Mouse (Mus musculus): ENCODE results near the gene Olfr644. TPM values are rescaled to one million over a fixed set of nuclear protein-coding genes. Genes with fewer than 3 reads are reported as not detected.

Gene Olfr644
- polyA plus RNA-seq, 1 experiment: not detected

GRCm38 (mm10) chr7:104025473-104025872, 46.2 kb downstream of the Olfr644 start, which contains the start of gene Olfr640:
TSS of gene Olfr640 (minus strand) at chr7:104025573.
- Histone ChIP-seq H3K4me1 (ENCODE audit: control insufficient read depth, insufficient read depth, low read length) (no peaks in the 10 kb centered on the region), H3K4me3 (replicated peaks; ENCODE audit: extremely low read depth, low read depth, low read length) (no peak within 1 kb of the TSS)
- TF ChIP-seq POLR2A (IDR thresholded peaks at IDR 0.05; ENCODE audit: borderline replicate concordance, extremely low read depth, low read depth, low read length): no peak
- TF ChIP-seq CTCF (IDR thresholded peaks at IDR 0.05; ENCODE audit: insufficient read depth, low read length): no peak
- DNase-seq: no peak
- WGBS: 74% methylated on average over 6 of the region's 6 CpGs

- WGBS: 79% methylated on average over 6 of the region's 6 CpGs
- Histone ChIP-seq H3K4me3 (replicated peaks; ENCODE audit: extremely low read depth, low read depth, low read length) (no peak overlapping the region), H3K4me1 (ENCODE audit: control insufficient read depth, insufficient read depth, low read length) (no peaks in the 10 kb centered on the region)
- no peak for TF ChIP-seq CTCF (IDR thresholded peaks at IDR 0.05; ENCODE audit: insufficient read depth, low read length)
- no peak for TF ChIP-seq POLR2A (IDR thresholded peaks at IDR 0.05; ENCODE audit: borderline replicate concordance, extremely low read depth, low read depth, low read length)
- no peak for DNase-seq
Measured at GRCm38 (mm10) chr7:104021651-104022050, 50.0 kb downstream of the Olfr644 start.

GRCm38 (mm10) chr7:104018953-104019352, 52.7 kb downstream of the Olfr644 start:
- no peak overlapping the region for H3K4me3 ChIP-seq (replicated peaks; ENCODE audit: extremely low read depth, low read depth, low read length)
- TF ChIP-seq POLR2A (IDR thresholded peaks at IDR 0.05; ENCODE audit: borderline replicate concordance, extremely low read depth, low read depth, low read length) (no peak), CTCF (IDR thresholded peaks at IDR 0.05; ENCODE audit: insufficient read depth, low read length) (no peak)
- 68% methylated on average over 1 of the region's 1 CpGs for WGBS
- no peaks in the 10 kb centered on the region for H3K4me1 ChIP-seq (ENCODE audit: control insufficient read depth, insufficient read depth, low read length)
- no peak for DNase-seq

- TF ChIP-seq CTCF (IDR thresholded peaks at IDR 0.05; ENCODE audit: insufficient read depth, low read length) (no peak), POLR2A (IDR thresholded peaks at IDR 0.05; ENCODE audit: borderline replicate concordance, extremely low read depth, low read depth, low read length) (no peak)
- no peak for DNase-seq
Measured at GRCm38 (mm10) chr7:104017203-104017602, 54.5 kb downstream of the Olfr644 start, which contains the start of gene Olfr639. TSS of gene Olfr639 (minus strand) at chr7:104017303.

More at GRCm38 (mm10) chr7:104017203-104017602, 54.5 kb downstream of the Olfr644 start, which contains the start of gene Olfr639:
- no peak within 1 kb of the TSS for H3K4me3 ChIP-seq (replicated peaks; ENCODE audit: extremely low read depth, low read depth, low read length)
- H3K4me1 ChIP-seq (ENCODE audit: control insufficient read depth, insufficient read depth, low read length): no peaks in the 10 kb centered on the region

Other genes starting within 250 kb of the Olfr644 start
- 9,354 and 20,945 TPM in 2 replicates for gene Hbb-bs, start 243.8 kb downstream of the Olfr644 start, polyA plus RNA-seq (2012; rRNA removed)
- gene Hbb-bh2, start 231.3 kb downstream of the Olfr644 start, polyA plus RNA-seq (2012; rRNA removed): not detected in 2 replicates
- gene Hbb-bh1, start 228.7 kb downstream of the Olfr644 start, polyA plus RNA-seq (2012; rRNA removed): not detected in 2 replicates
- gene Hbb-y, start 218.7 kb downstream of the Olfr644 start, polyA plus RNA-seq (2012; rRNA removed): 0.37 TPM in 1 of 2 replicates, not detected in the other
- not detected in 2 replicates for gene Olfr66, start 185.6 kb downstream of the Olfr644 start, polyA plus RNA-seq (2012; rRNA removed)
- not detected in 2 replicates for gene Olfr64, start 177.4 kb downstream of the Olfr644 start, polyA plus RNA-seq (2012; rRNA removed)
- not detected in 2 replicates for gene Olfr65, start 168.4 kb downstream of the Olfr644 start, polyA plus RNA-seq (2012; rRNA removed)
- gene Olfr631, start 143.0 kb downstream of the Olfr644 start, polyA plus RNA-seq (2012; rRNA removed): not detected in 2 replicates
- gene Olfr632, start 137.5 kb downstream of the Olfr644 start, polyA plus RNA-seq (2012; rRNA removed): not detected in 2 replicates
- not detected in 2 replicates for gene Olfr633, start 127.4 kb downstream of the Olfr644 start, polyA plus RNA-seq (2012; rRNA removed)
- gene Olfr635, start 100.7 kb downstream of the Olfr644 start, polyA plus RNA-seq (2012; rRNA removed): not detected in 2 replicates
- gene Olfr638, start 73.1 kb downstream of the Olfr644 start, polyA plus RNA-seq (2012; rRNA removed): not detected in 2 replicates
- gene Olfr639, start 54.6 kb downstream of the Olfr644 start, polyA plus RNA-seq (2012; rRNA removed): not detected in 2 replicates
- not detected in 2 replicates for gene Olfr640, start 46.3 kb downstream of the Olfr644 start, polyA plus RNA-seq (2012; rRNA removed)
- gene Olfr641, start 36.4 kb downstream of the Olfr644 start, polyA plus RNA-seq (2012; rRNA removed): not detected in 2 replicates
- gene Olfr642, start 19.2 kb downstream of the Olfr644 start, polyA plus RNA-seq (2012; rRNA removed): not detected in 2 replicates
- not detected in 2 replicates for gene 4930516K23Rik, start 10.4 kb downstream of the Olfr644 start, polyA plus RNA-seq (2012; rRNA removed)
- gene Olfr645, start 13.6 kb upstream of the Olfr644 start, polyA plus RNA-seq (2012; rRNA removed): not detected in 2 replicates
- gene Olfr646, start 33.0 kb upstream of the Olfr644 start, polyA plus RNA-seq (2012; rRNA removed): not detected in 2 replicates
- gene Ubqln5, start 58.0 kb upstream of the Olfr644 start, polyA plus RNA-seq (2012; rRNA removed): not detected in 2 replicates
- gene Olfr643, start 65.5 kb upstream of the Olfr644 start, polyA plus RNA-seq (2012; rRNA removed): not detected in 2 replicates
- not detected in 2 replicates for gene Ubqln3, start 71.4 kb upstream of the Olfr644 start, polyA plus RNA-seq (2012; rRNA removed)
- not detected in 2 replicates for gene Ubqlnl, start 78.7 kb upstream of the Olfr644 start, polyA plus RNA-seq (2012; rRNA removed)
- gene Olfm5, start 93.0 kb upstream of the Olfr644 start, polyA plus RNA-seq (2012; rRNA removed): not detected in 2 replicates
- 0.04 TPM in 1 of 2 replicates, not detected in the other for gene Olfr648, start 111.5 kb upstream of the Olfr644 start, polyA plus RNA-seq (2012; rRNA removed)
- gene Olfr649, start 124.1 kb upstream of the Olfr644 start, polyA plus RNA-seq (2012; rRNA removed): not detected in 2 replicates
- gene Trim6, start 146.9 kb upstream of the Olfr644 start, polyA plus RNA-seq (2012; rRNA removed): 0.88 and 1.3 TPM in 2 replicates
- 5.7 and 15.2 TPM in 2 replicates for gene Trim34a, start 172.6 kb upstream of the Olfr644 start, polyA plus RNA-seq (2012; rRNA removed)
- 0.70 and 1.9 TPM in 2 replicates for gene Trim5, start 216.2 kb upstream of the Olfr644 start, polyA plus RNA-seq (2012; rRNA removed)
- 3.1 and 11.5 TPM in 2 replicates for gene Trim12a, start 243.6 kb upstream of the Olfr644 start, polyA plus RNA-seq (2012; rRNA removed)

Data from lung, adult 2 months (tissue).